Mouse (Mus musculus): ENCODE measurements at regions not wholly inside any gene's neighbourhood (a gene's known extent, or its start where the extent isn't known, plus 50 kb on each side); places are given as distances from the start of the nearest gene placed in this dataset.

DNA sequence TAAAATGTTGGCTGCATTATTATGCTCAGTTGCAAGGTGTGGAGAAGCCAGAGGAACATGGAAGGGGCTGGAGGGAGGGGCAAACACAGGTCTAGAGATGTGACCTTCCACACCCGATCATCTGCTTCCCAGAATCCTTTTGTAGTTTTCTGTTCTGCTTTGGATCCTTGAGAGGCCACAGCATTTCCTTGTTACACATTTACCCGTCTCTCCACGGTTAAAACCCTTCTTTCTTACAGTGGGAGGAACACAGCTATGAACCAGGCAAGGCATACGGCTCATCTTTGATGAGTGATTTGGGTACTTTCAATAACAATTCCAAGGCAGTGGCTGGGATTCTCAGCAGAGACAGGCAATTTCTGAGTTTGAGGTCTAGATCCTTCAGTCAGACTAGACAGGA is 53.6 kb upstream of the Ubr2 start:
- TF ChIP-seq CTCF (IDR thresholded peaks at IDR 0.05; ENCODE audit: low read depth) (no peak), EP300 (IDR thresholded peaks at IDR 0.05; ENCODE audit: low read depth) (no peak)
